Mouse (Mus musculus): ENCODE results near the gene Hist1h4b.

Gene Hist1h4b

DNA sequence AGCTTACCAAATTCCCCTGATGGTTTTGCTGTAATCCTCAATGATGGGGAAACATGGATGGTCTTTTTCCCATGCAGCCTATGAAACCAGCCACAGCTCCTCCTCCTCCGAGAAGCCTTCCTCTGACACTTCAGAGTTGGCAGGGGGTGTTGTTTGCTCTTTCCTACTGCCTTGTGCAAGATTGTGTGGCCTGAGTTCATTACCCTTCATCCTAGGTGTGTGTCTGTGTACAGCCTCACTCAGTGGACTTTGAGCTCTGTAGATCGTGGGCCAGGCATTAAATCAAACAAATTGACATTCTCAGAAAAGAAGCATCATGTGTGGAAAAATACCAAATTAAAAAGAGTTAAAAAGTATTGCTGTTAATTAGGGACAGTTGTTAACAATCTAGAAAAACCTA is 47.7 kb downstream of the Hist1h4b start:
- no peak for DNase-seq (ENCODE audit: low read depth)

DNA sequence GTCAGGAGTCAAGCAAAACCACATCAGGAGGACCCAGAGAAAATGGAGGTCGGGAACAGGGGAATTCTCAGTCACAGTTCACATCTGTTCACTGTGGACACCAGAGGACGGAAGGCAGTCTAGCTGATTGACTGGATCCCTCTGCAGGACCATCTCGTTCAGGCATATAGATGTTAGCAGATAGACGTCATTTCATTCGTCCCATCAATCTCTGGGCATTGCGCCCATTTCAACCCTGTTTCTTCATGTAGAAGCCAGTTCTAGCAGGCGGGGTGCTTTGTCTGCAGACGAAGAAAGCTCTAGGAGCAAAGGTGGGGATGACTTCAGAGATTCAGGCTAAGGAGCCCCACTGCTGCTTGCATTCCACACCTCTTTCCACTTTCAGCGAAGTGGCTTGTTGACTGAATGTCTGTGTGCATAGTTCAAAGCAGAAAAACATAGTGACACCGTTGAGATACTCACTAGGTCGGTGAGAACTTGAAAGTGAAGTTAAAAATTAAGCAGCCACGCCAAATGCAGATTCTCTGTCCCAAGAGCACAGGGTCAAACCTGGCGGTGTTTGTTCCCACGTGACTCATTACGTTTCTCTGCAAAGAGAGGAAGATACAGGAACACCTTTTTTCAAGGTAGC is 49.7 kb downstream of the Hist1h4b start, which contains the start of gene Slc17a2:
TSS of gene Slc17a2 (plus strand) at position 572 of the 631 bp plus-strand sequence.
- no peak for DNase-seq (ENCODE audit: low read depth)

All from c-Kit-positive CD71-negative TER-119-negative erythroid progenitor cells, embryonic 14.5 days (primary cell).